Mouse (Mus musculus) embryo, embryonic 11 days (tissue): ENCODE measurements around the gene Acot11.
"Not testable (repeated sequence)": the region's sequence is repeated elsewhere in the genome, so short reads cannot be mapped to it uniquely, and the experiment has no call there.

Experiments used
- DNase-seq: peaks from one replicate; pipeline ENCODE4 v3.0.0-alpha.2; 2015

The Acot11 gene

GRCm38 (mm10) chr4:106772558-106772957, 32.2 kb downstream of the Acot11 start:
- no peak for DNase-seq

GRCm38 (mm10) chr4:106769306-106769705, 35.5 kb downstream of the Acot11 start:
- no peak for DNase-seq

GRCm38 (mm10) chr4:106764166-106764565, 40.6 kb downstream of the Acot11 start:
- DNase-seq = no peak

GRCm38 (mm10) chr4:106751726-106752125, 53.1 kb downstream of the Acot11 start:
- no peak for DNase-seq

- DNase-seq = peak; percentile 83
These were observed 55.1 kb downstream of the Acot11 start for GRCm38 (mm10) chr4:106749699-106750098.

GRCm38 (mm10) chr4:106747001-106747580, 57.7 kb downstream of the Acot11 start:
- peak; percentile 30 for DNase-seq

- no peak for DNase-seq
These were observed 58.9 kb downstream of the Acot11 start for GRCm38 (mm10) chr4:106745862-106746261.

- no peak for DNase-seq
These were observed 66.9 kb downstream of the Acot11 start for GRCm38 (mm10) chr4:106737904-106738303.

- DNase-seq = not testable (repeated sequence)
These were observed 67.9 kb downstream of the Acot11 start for GRCm38 (mm10) chr4:106736884-106737283.

GRCm38 (mm10) chr4:106733636-106734035, 71.2 kb downstream of the Acot11 start, which contains the start of gene Fam151a:
Fam151a (plus strand) TSS chr4:106733889.
- DNase-seq = no peak

- no peak for DNase-seq
These were observed 74.0 kb downstream of the Acot11 start, which contains the start of gene Mroh7 for GRCm38 (mm10) chr4:106730814-106731213. Mroh7 (minus strand) TSS chr4:106730925.

- DNase-seq = no peak
These were observed 84.2 kb downstream of the Acot11 start for GRCm38 (mm10) chr4:106720631-106721030.

- DNase-seq = no peak
These were observed 91.2 kb downstream of the Acot11 start for GRCm38 (mm10) chr4:106713622-106714021.

- DNase-seq = peak; percentile 81
These were observed 96.4 kb downstream of the Acot11 start for GRCm38 (mm10) chr4:106708408-106708807.

GRCm38 (mm10) chr4:106707957-106708356, 96.8 kb downstream of the Acot11 start:
- DNase-seq = no peak

GRCm38 (mm10) chr4:106705096-106705665, 99.6 kb downstream of the Acot11 start:
- no peak for DNase-seq

- no peak for DNase-seq
These were observed 100.4 kb downstream of the Acot11 start for GRCm38 (mm10) chr4:106704416-106704815.

- no peak for DNase-seq
These were observed 100.8 kb downstream of the Acot11 start for GRCm38 (mm10) chr4:106703956-106704355.

GRCm38 (mm10) chr4:106700798-106701197, 104.0 kb downstream of the Acot11 start:
- DNase-seq = peak; percentile 22

- DNase-seq = peak; percentile 82
These were observed 104.8 kb downstream of the Acot11 start for GRCm38 (mm10) chr4:106699989-106700388.
